Mouse (Mus musculus) splenic B cell, adult 2 months (primary cell): ENCODE results near the gene Timp2.

Experiments
- DNase-seq: peaks from one replicate; pipeline ENCODE4 v3.0.0-alpha.2; 2011; ENCODE audit warnings: low read depth, low spot score
- H3K27me3 ChIP-seq: 2 replicates; pipeline ENCODE4 v1.6.1; 2012; ENCODE audit warnings: mild to moderate bottlenecking, low read length, moderate library complexity, mixed read lengths; ENCODE audit not compliant: control insufficient read depth, poor library complexity, insufficient read depth, severe bottlenecking
- H3K36me3 ChIP-seq: 2 replicates; pipeline ENCODE4 v1.6.1; 2012; ENCODE audit warnings: mild to moderate bottlenecking, low read length, moderate library complexity, mixed read lengths; ENCODE audit not compliant: control insufficient read depth, poor library complexity, insufficient read depth, severe bottlenecking

Gene Timp2

GRCm38 (mm10) chr11:118275092-118275491 is 80.4 kb downstream of the Timp2 start:
- H3K36me3 ChIP-seq, result peaks cover 2% of the 10 kb centered on the region; the same call in 1 of the 2 replicates
- no peaks in the 10 kb centered on the region for H3K27me3 ChIP-seq
- peak; percentile 50 for DNase-seq

- DNase-seq, result peak; percentile 60
- H3K36me3 ChIP-seq, result peaks cover 10% of the 10 kb centered on the region; the same call in 1 of the 2 replicates
- no peaks in the 10 kb centered on the region for H3K27me3 ChIP-seq
Measured at GRCm38 (mm10) chr11:118269827-118270226, 85.7 kb downstream of the Timp2 start.

- no peak for DNase-seq
- Histone ChIP-seq H3K36me3 (peaks cover 9% of the 10 kb centered on the region), H3K27me3 (no peaks in the 10 kb centered on the region)
Measured at GRCm38 (mm10) chr11:118266666-118267046, 88.9 kb downstream of the Timp2 start.

- DNase-seq, result no peak
- peaks cover 9% of the 10 kb centered on the region for H3K36me3 ChIP-seq
Measured at GRCm38 (mm10) chr11:118266044-118266665, 89.4 kb downstream of the Timp2 start.

GRCm38 (mm10) chr11:118265621-118266020 is 89.9 kb downstream of the Timp2 start:
- H3K36me3 ChIP-seq, result peaks cover 9% of the 10 kb centered on the region
- DNase-seq, result no peak
- no peaks in the 10 kb centered on the region for H3K27me3 ChIP-seq

More at GRCm38 (mm10) chr11:118266044-118266665, 89.4 kb downstream of the Timp2 start:
- no peaks in the 10 kb centered on the region for H3K27me3 ChIP-seq

- no peak for DNase-seq
- H3K36me3 ChIP-seq, result peaks cover 7% of the 10 kb centered on the region
- H3K27me3 ChIP-seq, result no peaks in the 10 kb centered on the region
Measured at GRCm38 (mm10) chr11:118263146-118263545, 92.4 kb downstream of the Timp2 start.

GRCm38 (mm10) chr11:118260081-118260480 is 95.5 kb downstream of the Timp2 start:
- peak; percentile 54 for DNase-seq
- Histone ChIP-seq H3K36me3 (no peaks in the 10 kb centered on the region; the same call in 1 of the 2 replicates), H3K27me3 (no peaks in the 10 kb centered on the region)

- H3K36me3 ChIP-seq, result no peaks in the 10 kb centered on the region; the same call in 1 of the 2 replicates
Measured at GRCm38 (mm10) chr11:118259580-118259979, 96.0 kb downstream of the Timp2 start.

GRCm38 (mm10) chr11:118256371-118256770 is 99.2 kb downstream of the Timp2 start:
- H3K27me3 ChIP-seq, result no peaks in the 10 kb centered on the region
- H3K36me3 ChIP-seq, result no peaks in the 10 kb centered on the region
- DNase-seq, result no peak

More at GRCm38 (mm10) chr11:118259580-118259979, 96.0 kb downstream of the Timp2 start:
- H3K27me3 ChIP-seq, result no peaks in the 10 kb centered on the region
- peak; percentile 44 for DNase-seq

GRCm38 (mm10) chr11:118254159-118254951 is 101.2 kb downstream of the Timp2 start:
- DNase-seq, result peak; percentile 75
- H3K27me3 ChIP-seq, result no peaks in the 10 kb centered on the region
- no peaks in the 10 kb centered on the region for H3K36me3 ChIP-seq

- H3K27me3 ChIP-seq, result no peaks in the 10 kb centered on the region
- peak; percentile 63 for DNase-seq
Measured at GRCm38 (mm10) chr11:118253447-118254158, 101.9 kb downstream of the Timp2 start.

More at GRCm38 (mm10) chr11:118253447-118254158, 101.9 kb downstream of the Timp2 start:
- no peaks in the 10 kb centered on the region for H3K36me3 ChIP-seq
